Mouse (Mus musculus): ENCODE data around the gene Sult4a1. TPM values are rescaled to one million over a fixed set of nuclear protein-coding genes. Genes with fewer than 3 reads are reported as not detected.

Sult4a1 gene
- polyA plus RNA-seq, 1 experiment from 2014 or later, result 0.70 TPM

DNA sequence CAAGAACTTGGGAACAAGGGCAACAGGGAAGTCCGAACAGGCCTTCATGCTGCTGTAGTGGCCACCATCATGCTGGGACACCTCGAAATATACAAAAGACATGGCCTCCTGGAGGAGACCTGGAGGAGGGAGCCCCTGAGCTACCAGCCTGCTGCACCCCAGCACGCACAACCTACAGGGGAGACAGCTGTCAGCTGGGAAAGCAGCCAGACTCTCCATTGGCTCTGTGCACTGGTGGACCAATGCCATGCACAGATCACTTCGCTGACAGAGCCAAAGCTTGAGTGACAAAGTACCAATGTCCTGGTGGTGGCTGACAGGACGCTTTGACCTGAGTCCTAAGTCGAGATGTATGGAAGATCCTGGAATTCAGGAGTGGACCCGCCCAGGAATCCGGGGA lies 9.5 kb downstream of the Sult4a1 start:
- H3K9me3 ChIP-seq, result no peaks in the 10 kb centered on the region
- no peaks in the 10 kb centered on the region for H3K4me1 ChIP-seq
- no peak overlapping the region for H3K9ac ChIP-seq
- whole genome bisulfite sequencing, result 73% methylated on average over 8 of the region's 8 CpGs
- no peak overlapping the region for H3K27ac ChIP-seq (replicated peaks)
- ATAC-seq (ENCODE audit: extremely low read depth, insufficient number of reproducible peaks, low FRiP score, low TSS enrichment), result no peak
- peaks cover 7% of the 10 kb centered on the region; the same call in 1 of the 2 replicates for H3K27me3 ChIP-seq (replicated peaks)
- no peaks in the 10 kb centered on the region for H3K36me3 ChIP-seq
- no peak overlapping the region for H3K4me2 ChIP-seq
- no peak overlapping the region for H3K4me3 ChIP-seq

GRCm38 (mm10) chr15:84094921-84095320 lies 10.6 kb downstream of the Sult4a1 start:
- H3K4me3 ChIP-seq, result no peak overlapping the region

DNA sequence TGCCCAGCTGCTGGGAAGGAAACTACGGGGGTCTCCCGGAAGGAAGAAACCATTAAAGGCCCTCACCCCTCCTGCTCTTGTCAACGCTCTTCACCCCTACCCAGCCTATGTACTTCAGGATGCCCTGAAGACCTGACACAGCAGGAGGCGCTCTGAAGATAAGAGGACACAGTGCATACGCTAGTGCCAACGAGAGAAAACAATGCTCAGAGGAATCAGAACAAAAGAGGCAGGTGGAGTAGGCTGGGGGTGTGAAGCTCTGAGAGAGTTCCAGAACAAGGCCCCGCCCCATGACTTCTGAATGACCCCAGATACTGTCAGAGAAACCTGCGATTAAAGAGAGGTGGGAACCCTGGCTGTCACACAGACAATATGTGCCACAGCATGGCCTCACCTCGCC lies 18.8 kb downstream of the Sult4a1 start:
- Histone ChIP-seq H3K9ac (no peak overlapping the region), H3K4me1 (no peaks in the 10 kb centered on the region), H3K4me3 (no peak overlapping the region), H3K27ac (replicated peaks) (no peak overlapping the region), H3K27me3 (replicated peaks) (peaks cover 42% of the 10 kb centered on the region), H3K4me2 (no peak overlapping the region), H3K36me3 (no peaks in the 10 kb centered on the region), H3K9me3 (no peaks in the 10 kb centered on the region)
- 37% methylated on average over 9 of the region's 9 CpGs for WGBS
- no peak for ATAC-seq (ENCODE audit: extremely low read depth, insufficient number of reproducible peaks, low FRiP score, low TSS enrichment)

More at GRCm38 (mm10) chr15:84094921-84095320, 10.6 kb downstream of the Sult4a1 start:
- no peak for ATAC-seq (ENCODE audit: extremely low read depth, insufficient number of reproducible peaks, low FRiP score, low TSS enrichment)
- Histone ChIP-seq H3K9me3 (no peaks in the 10 kb centered on the region), H3K27me3 (replicated peaks) (peaks cover 15% of the 10 kb centered on the region; the same call in 1 of the 2 replicates), H3K36me3 (no peaks in the 10 kb centered on the region), H3K9ac (no peak overlapping the region), H3K4me2 (no peak overlapping the region), H3K4me1 (no peaks in the 10 kb centered on the region), H3K27ac (replicated peaks) (no peak overlapping the region)
- 46% methylated on average over 7 of the region's 7 CpGs for WGBS

GRCm38 (mm10) chr15:84086364-84086763 lies 19.2 kb downstream of the Sult4a1 start:
- no peaks in the 10 kb centered on the region for H3K4me1 ChIP-seq
- peaks cover 42% of the 10 kb centered on the region for H3K27me3 ChIP-seq (replicated peaks)
- H3K4me3 ChIP-seq, result no peak overlapping the region
- H3K9me3 ChIP-seq, result no peaks in the 10 kb centered on the region
- no peak for ATAC-seq (ENCODE audit: extremely low read depth, insufficient number of reproducible peaks, low FRiP score, low TSS enrichment)
- no peak overlapping the region for H3K9ac ChIP-seq
- no peak overlapping the region for H3K27ac ChIP-seq (replicated peaks)
- H3K36me3 ChIP-seq, result no peaks in the 10 kb centered on the region
- H3K4me2 ChIP-seq, result no peak overlapping the region
- 19% methylated on average over 12 of the region's 12 CpGs for WGBS

- no peaks in the 10 kb centered on the region for H3K36me3 ChIP-seq
- H3K27ac ChIP-seq (replicated peaks), result no peak overlapping the region
- H3K4me2 ChIP-seq, result no peak overlapping the region
- no peak overlapping the region for H3K4me3 ChIP-seq
- H3K27me3 ChIP-seq (replicated peaks), result peaks cover 47% of the 10 kb centered on the region
- 25% methylated on average over 7 of the region's 7 CpGs for WGBS
- no peaks in the 10 kb centered on the region for H3K4me1 ChIP-seq
- ATAC-seq (ENCODE audit: extremely low read depth, insufficient number of reproducible peaks, low FRiP score, low TSS enrichment), result no peak
- no peak overlapping the region for H3K9ac ChIP-seq
- no peaks in the 10 kb centered on the region for H3K9me3 ChIP-seq
Measured at GRCm38 (mm10) chr15:84080069-84080468, 25.5 kb downstream of the Sult4a1 start.

GRCm38 (mm10) chr15:84079519-84079918 lies 26.0 kb downstream of the Sult4a1 start:
- H3K9me3 ChIP-seq, result no peaks in the 10 kb centered on the region
- no peak overlapping the region for H3K4me2 ChIP-seq
- no peaks in the 10 kb centered on the region for H3K4me1 ChIP-seq
- ATAC-seq (ENCODE audit: extremely low read depth, insufficient number of reproducible peaks, low FRiP score, low TSS enrichment), result no peak
- H3K27ac ChIP-seq (replicated peaks), result no peak overlapping the region
- no peak overlapping the region for H3K9ac ChIP-seq
- H3K36me3 ChIP-seq, result no peaks in the 10 kb centered on the region
- no peak overlapping the region for H3K4me3 ChIP-seq
- WGBS, result 67% methylated on average over 2 of the region's 2 CpGs
- H3K27me3 ChIP-seq (replicated peaks), result peaks cover 51% of the 10 kb centered on the region

- H3K27ac ChIP-seq (replicated peaks), result no peak overlapping the region
- peaks cover 57% of the 10 kb centered on the region for H3K27me3 ChIP-seq (replicated peaks)
- no peaks in the 10 kb centered on the region for H3K9me3 ChIP-seq
- no peak overlapping the region for H3K4me3 ChIP-seq
- no peaks in the 10 kb centered on the region for H3K4me1 ChIP-seq
- no peak overlapping the region for H3K4me2 ChIP-seq
- no peak overlapping the region for H3K9ac ChIP-seq
- WGBS, result 71% methylated on average over 13 of the region's 13 CpGs
- H3K36me3 ChIP-seq, result no peaks in the 10 kb centered on the region
- no peak for ATAC-seq (ENCODE audit: extremely low read depth, insufficient number of reproducible peaks, low FRiP score, low TSS enrichment)
Measured at GRCm38 (mm10) chr15:84078667-84079066, 26.9 kb downstream of the Sult4a1 start.

- 54% methylated on average over 17 of the region's 17 CpGs for WGBS
- Histone ChIP-seq H3K27me3 (replicated peaks) (peaks cover 72% of the 10 kb centered on the region), H3K9ac (no peak overlapping the region)
Measured at GRCm38 (mm10) chr15:84077151-84077550, 28.4 kb downstream of the Sult4a1 start.

GRCm38 (mm10) chr15:84074705-84075185 lies 30.8 kb downstream of the Sult4a1 start:
- H3K4me2 ChIP-seq, result no peak overlapping the region
- no peak overlapping the region for H3K27ac ChIP-seq (replicated peaks)
- ATAC-seq (ENCODE audit: extremely low read depth, insufficient number of reproducible peaks, low FRiP score, low TSS enrichment), result no peak
- H3K27me3 ChIP-seq (replicated peaks), result peaks cover 91% of the 10 kb centered on the region
- H3K9ac ChIP-seq, result no peak overlapping the region
- H3K9me3 ChIP-seq, result no peaks in the 10 kb centered on the region
- no peaks in the 10 kb centered on the region for H3K36me3 ChIP-seq
- 0 out of 2 replicates have a peak, but pooled peaks cover 4% of the 10 kb centered on the region for H3K4me1 ChIP-seq
- 26% methylated on average over 17 of the region's 17 CpGs for WGBS
- no peak overlapping the region for H3K4me3 ChIP-seq

More at GRCm38 (mm10) chr15:84077151-84077550, 28.4 kb downstream of the Sult4a1 start:
- Histone ChIP-seq H3K4me3 (no peak overlapping the region), H3K4me1 (no peaks in the 10 kb centered on the region), H3K27ac (replicated peaks) (no peak overlapping the region), H3K4me2 (no peak overlapping the region), H3K9me3 (no peaks in the 10 kb centered on the region), H3K36me3 (no peaks in the 10 kb centered on the region)
- no peak for ATAC-seq (ENCODE audit: extremely low read depth, insufficient number of reproducible peaks, low FRiP score, low TSS enrichment)

DNA sequence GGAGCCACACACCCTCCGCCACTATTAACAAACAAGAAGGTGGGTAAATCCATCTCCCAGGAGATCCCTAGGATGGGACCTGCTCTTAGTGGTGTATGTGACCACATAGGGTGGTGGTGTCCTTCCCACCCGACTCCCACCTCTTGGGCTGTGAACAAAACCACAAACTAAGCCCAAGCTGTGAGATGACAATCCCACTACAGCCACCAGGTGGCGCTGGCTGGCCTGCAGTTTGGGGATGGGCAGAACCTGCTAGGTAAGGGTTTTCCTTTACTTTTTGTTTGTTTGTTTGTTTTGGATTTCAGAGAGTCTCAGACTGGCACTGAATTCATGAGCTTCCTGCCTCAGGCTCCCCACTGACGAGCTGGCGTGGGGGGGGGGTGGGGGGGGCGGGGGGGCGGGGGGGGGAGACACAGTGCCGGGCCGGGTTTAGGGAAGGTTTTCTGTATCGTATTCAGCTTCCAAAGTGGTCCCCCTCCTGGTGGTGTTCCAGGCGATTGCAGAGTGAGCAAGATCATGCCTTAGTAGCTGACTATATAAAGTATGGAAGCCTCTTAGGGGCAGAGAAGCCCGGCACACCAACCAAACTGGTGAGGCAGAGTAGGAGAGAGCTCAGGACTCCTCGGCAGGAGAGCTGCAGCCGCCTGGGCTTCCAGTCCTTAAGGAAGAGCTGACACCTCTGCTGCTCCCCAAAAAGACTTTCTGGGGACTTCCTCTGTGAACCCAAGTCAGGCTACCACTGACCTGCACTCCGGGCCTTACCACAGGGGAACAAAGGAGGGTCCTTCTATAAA lies 31.4 kb downstream of the Sult4a1 start:
- no peaks in the 10 kb centered on the region for H3K36me3 ChIP-seq
- H3K27ac ChIP-seq (replicated peaks), result no peak overlapping the region
- 0 out of 2 replicates have a peak, but pooled peaks cover 4% of the 10 kb centered on the region for H3K4me1 ChIP-seq
- ATAC-seq (ENCODE audit: extremely low read depth, insufficient number of reproducible peaks, low FRiP score, low TSS enrichment), result no peak
- H3K4me3 ChIP-seq, result no peak overlapping the region
- peaks cover 91% of the 10 kb centered on the region for H3K27me3 ChIP-seq (replicated peaks)
- no peaks in the 10 kb centered on the region for H3K9me3 ChIP-seq
- H3K9ac ChIP-seq, result no peak overlapping the region
- WGBS, result 14% methylated on average over 13 of the region's 15 CpGs
- no peak overlapping the region for H3K4me2 ChIP-seq

DNA sequence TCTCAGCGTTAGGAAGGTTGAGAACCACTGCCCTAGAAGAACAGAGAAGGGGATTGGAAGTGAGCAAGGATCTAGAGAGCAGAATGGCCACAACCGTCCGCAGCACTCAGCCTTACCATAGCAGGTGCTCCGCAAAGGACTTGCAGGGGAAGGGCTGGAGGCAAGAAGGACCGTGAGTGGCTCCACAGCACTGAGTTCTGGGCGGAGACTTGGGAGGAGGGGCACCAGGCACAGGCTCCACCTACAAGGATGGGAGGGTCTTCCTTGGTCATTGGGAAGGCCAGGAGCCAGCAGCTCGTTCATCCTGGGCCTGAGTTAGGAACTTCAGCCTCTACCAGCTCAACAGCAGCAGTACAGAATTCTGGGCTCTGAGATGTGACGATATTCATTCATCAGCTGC lies 32.5 kb downstream of the Sult4a1 start:
- Histone ChIP-seq H3K9me3 (no peaks in the 10 kb centered on the region), H3K27me3 (replicated peaks) (peaks cover 96% of the 10 kb centered on the region), H3K4me3 (no peak overlapping the region), H3K36me3 (no peaks in the 10 kb centered on the region), H3K27ac (replicated peaks) (no peak overlapping the region), H3K4me1 (0 out of 2 replicates have a peak, but pooled peaks cover 4% of the 10 kb centered on the region), H3K4me2 (no peak overlapping the region), H3K9ac (no peak overlapping the region)
- ATAC-seq (ENCODE audit: extremely low read depth, insufficient number of reproducible peaks, low FRiP score, low TSS enrichment), result no peak
- WGBS, result 17% methylated on average over 8 of the region's 8 CpGs

DNA sequence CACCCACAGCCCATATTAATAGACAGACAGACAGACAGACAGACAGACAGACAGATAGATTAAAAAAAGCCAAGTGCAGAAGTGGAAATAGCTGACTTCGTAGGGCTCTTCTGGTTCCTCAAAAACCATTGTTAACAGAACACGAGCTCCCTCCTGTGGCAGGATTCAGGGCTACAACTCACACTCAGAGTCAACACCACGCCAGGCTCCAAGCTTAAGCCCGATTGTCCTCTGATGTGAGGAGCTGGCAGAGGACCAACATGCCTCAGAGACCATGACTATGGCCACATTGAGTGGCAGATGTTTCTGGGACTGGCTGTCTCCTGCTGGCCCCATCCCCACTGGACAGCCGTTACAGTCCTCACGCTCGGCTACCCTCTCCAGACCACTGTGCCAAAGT lies 33.3 kb downstream of the Sult4a1 start:
- ATAC-seq (ENCODE audit: extremely low read depth, insufficient number of reproducible peaks, low FRiP score, low TSS enrichment), result no peak
- Histone ChIP-seq H3K27me3 (replicated peaks) (peaks cover 98% of the 10 kb centered on the region), H3K4me3 (no peak overlapping the region), H3K4me2 (no peak overlapping the region), H3K27ac (replicated peaks) (no peak overlapping the region), H3K9me3 (no peaks in the 10 kb centered on the region), H3K36me3 (no peaks in the 10 kb centered on the region), H3K4me1 (0 out of 2 replicates have a peak, but pooled peaks cover 4% of the 10 kb centered on the region), H3K9ac (no peak overlapping the region)
- WGBS, result 28% methylated on average over 7 of the region's 7 CpGs
